Mouse (Mus musculus) gastrocnemius, adult 8-10 months (tissue): ENCODE measurements around the gene Slc35a3. TPM values are rescaled to one million over a fixed set of nuclear protein-coding genes. Genes with fewer than 3 reads are reported as not detected.
"Not testable (repeated sequence)": the region's sequence is repeated elsewhere in the genome, so short reads cannot be mapped to it uniquely, and the experiment has no call there.

Experiments
- DNase-seq, 2 experiments: peaks; one replicate each; pipeline ENCODE4 v3.0.0; 2022; ENCODE audit warnings: low spot score in 2 of 2
- total RNA-seq, 4 experiments: library from RNA; stranded (reverse); gene quantifications; 2 replicates each; pipeline ENCODE4 v1.2.4; 2022

Gene Slc35a3
- 1 to 10 TPM; 5.0 to 7.6 (median 5.9) TPM for total RNA-seq

GRCm38 (mm10) chr3:116712436-116712881 is at the start of gene Slc35a3:
Slc35a3 (minus strand) TSS chr3:116712831.
- DNase-seq = no peak

DNA sequence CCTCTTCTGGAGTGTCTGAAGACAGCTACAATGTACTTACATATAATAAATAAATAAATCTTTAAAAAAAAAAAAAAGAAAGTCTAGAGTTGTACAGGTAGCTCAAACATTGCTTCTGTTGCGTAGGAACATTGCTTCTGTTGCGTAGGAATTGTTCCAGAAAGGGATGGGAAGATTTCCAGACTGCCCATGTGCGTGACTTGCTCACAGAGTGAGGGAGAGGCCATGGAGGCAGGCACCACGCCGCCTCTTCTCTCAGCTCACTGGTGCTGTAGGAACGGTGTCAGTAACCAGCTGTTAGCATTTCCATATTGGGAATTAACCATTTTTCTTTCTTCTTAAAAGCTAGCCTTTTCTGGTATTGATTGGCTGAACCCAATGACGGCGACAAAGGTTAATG is 40.2 kb upstream of the Slc35a3 start:
- no peak for DNase-seq

DNA sequence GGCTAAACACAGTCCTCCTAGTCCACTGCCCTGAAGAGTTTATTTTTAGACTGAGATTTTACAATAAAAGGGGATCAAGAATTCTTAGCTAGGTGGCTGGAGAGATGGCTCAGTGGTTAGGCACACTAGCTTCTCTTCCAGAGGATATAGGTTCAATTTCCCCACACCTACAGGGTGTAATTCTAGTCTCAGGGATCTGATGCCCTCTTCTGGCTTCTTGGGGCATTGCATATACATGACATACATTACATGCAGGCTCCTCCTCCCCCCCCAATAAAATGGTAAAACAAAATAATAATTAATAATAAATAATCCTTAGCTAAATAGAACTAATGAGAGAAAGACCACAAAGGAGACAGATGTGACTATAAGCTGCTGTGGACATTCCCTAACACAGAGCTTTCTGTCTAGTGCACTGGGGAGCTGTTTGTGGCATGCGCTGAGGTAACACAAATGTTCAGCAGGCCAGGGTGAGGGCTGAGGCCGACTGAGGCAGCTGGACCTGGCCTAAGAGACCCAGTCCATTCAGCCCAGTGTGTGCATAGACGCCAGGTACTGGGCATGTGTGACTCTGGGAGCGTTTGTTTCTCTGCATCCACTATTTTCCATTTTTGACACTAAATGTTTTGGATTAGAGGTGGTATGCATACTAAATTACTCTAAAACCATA is 38.7 kb upstream of the Slc35a3 start:
- DNase-seq = no peak

GRCm38 (mm10) chr3:116748391-116749170 is 36.0 kb upstream of the Slc35a3 start:
- no peak for DNase-seq

DNA sequence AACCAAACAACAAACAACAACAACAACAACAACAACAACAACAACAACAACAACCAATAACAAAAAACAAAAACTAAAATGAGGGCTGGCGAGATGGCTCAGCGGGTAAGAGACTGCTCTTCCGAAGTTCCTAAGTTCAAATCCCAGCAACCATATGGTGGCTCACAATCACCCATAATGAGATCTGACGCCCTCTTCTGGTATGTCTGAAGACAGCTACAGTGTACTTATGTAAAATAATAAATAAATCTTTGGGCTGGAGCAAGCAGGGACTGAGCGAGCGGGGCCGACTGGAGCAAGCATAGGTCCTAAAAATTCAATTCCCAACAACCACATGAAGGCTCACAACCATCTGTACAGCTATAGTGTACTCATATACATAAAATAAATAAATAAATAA is 35.0 kb upstream of the Slc35a3 start:
- DNase-seq = not testable (repeated sequence)

- DNase-seq = no peak
These were observed 28.3 kb upstream of the Slc35a3 start for GRCm38 (mm10) chr3:116740963-116741362.

DNA sequence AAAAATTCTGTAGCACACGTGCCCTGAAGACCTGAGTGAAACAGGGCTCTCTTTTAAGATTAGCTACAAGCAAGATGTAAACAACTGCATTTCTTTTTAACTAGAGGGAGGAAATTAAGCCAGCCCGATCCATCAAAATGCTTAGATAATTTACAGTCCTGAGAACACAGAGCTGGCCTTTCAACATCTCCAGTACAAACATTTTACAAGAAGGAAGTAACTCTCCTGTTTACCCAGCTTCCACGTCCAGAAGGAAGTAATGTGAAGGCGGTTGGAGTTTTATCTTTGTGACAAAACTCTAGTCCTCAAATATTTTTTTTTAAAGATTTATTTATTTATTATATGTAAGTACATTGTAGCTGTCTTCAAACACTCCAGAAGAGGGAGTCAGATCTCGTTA is 27.5 kb upstream of the Slc35a3 start:
- no peak for DNase-seq

DNA sequence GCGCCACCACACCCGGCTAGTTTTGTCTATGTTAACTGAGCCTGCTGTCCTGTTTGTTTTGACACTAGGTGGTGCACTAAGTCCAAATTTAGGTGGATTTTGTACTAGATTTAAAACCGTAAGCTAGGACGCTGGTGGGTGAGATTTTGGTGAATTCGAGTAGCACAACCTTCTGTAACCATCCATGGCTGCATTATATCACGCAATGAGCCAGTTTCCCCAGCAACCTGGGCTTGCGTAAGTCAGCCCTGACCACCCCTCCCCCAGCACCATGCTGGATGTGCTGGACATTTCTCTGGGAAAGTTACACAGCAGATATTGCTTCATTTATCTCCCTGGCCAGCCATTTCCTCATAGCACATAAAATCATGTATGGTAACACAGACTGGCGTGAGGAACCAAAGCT is 24.7 kb upstream of the Slc35a3 start:
- DNase-seq = no peak

- DNase-seq = no peak
These were observed 17.0 kb upstream of the Slc35a3 start for GRCm38 (mm10) chr3:116729483-116730174.

- no peak for DNase-seq
These were observed 14.2 kb upstream of the Slc35a3 start for GRCm38 (mm10) chr3:116726807-116727206.

DNA sequence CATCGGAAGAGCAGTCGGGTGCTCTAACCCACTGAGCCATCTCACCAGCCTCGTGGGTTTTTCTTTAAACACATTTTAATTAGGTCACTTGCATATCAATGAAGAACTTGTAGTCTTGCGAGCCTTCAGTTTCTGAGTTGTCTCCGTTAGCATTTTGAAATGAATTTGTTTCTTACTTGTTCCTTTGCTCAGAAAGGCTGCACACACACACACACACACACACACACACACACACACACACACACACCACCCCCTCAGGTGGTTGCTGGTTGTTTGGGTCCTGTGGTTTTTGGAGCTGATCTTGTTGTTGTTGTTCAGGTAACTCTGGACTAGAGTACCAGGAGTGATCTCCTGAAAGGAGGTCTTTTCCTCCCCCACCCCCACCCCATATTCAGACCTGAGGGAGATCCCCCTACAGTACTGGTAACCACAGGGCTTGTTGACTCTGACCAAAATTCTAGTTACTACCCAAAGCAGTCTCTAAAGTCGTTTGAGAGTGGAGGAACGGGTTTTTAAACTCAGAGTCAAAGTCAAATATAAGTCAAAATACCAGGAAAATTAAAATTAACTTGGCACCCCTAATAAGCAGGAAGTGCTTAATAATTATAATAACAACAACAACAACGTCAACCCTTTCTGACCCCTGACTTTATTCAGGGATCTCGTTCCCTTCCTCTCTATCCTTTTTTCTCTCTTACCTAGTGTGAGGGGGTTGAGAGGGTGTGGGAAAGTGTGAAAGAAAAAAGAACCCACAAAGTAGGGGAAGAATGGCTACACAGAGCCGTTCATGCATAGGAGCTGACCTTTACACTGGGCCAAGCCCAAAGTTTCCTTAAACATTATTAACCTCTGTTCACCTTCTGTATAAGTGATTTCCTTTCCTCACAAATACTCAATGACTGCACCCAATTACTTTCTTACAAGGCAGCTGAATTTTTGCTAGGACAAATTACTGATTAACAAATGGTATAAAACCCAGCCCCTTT is 11.2 kb upstream of the Slc35a3 start:
- DNase-seq = no peak

GRCm38 (mm10) chr3:116722980-116723379 is 10.3 kb upstream of the Slc35a3 start:
- DNase-seq = no peak

- no peak for DNase-seq
These were observed 6.3 kb upstream of the Slc35a3 start for GRCm38 (mm10) chr3:116718951-116719350.

- no peak for DNase-seq
These were observed 400 bp upstream of the Slc35a3 start for GRCm38 (mm10) chr3:116713031-116713430.

GRCm38 (mm10) chr3:116711624-116712435 is 801 bp downstream of the Slc35a3 start:
- peak; percentile 52 to 61 for DNase-seq

DNA sequence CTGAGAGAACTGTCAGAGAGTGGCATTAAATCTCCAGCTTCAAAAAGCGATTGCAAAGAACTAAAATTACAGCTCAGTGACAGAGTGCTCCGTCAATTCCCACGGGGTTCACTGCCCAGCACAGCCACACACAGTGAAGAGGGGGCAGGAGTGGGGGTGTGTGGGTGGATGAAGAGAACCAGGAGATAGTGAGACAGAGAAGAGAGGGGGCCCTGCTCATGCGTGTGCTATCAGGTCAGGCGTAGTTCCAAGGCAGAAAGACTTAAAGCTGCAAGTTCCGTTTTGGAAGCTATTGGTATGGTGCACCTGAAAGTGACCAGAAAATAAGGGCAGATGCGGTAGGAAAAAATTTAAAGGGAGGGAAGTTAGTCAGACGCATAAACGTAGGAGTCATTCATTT is 1.7 kb downstream of the Slc35a3 start:
- no peak for DNase-seq

- no peak for DNase-seq
These were observed 6.9 kb downstream of the Slc35a3 start for GRCm38 (mm10) chr3:116705637-116706204.

DNA sequence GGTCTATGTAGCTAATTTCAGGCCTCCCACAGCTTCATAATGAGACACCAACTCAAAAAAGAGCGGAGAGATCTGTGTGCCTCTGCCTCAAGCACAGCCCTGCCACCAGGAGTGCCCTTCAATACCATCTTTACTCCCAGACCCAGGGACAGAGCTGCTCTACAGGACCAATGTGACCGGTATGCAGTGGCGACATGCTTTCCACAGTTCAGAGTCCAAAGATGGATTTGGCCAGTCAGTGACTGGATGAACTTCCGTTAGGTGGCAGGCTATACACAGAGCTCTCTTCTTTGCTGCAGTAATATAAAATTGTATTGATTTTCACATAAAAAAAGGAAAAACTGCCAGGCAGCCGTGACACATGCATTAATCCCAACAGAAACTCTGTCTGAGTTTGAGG is 8.8 kb downstream of the Slc35a3 start:
- DNase-seq = no peak

GRCm38 (mm10) chr3:116702647-116703272 is 9.9 kb downstream of the Slc35a3 start:
- DNase-seq = no peak
